Mouse (Mus musculus) CH12.LX (cell line): ENCODE results near the gene Gpr137. TPM values are rescaled to one million over a fixed set of nuclear protein-coding genes. Genes with fewer than 3 reads are reported as not detected.

ENCODE experiments used
- DNase-seq: peaks from one replicate; pipeline ENCODE4 v3.0.0-alpha.2; 2013; ENCODE audit errors: extremely low read depth
- H3K27ac ChIP-seq: 2 replicates; pipeline ENCODE4 v1.5.1; 2012; ENCODE audit warnings: low read depth, mild to moderate bottlenecking, control low read depth, moderate library complexity; ENCODE audit not compliant: insufficient read depth
- H3K27me3 ChIP-seq: replicated peaks from 2 replicates; pipeline ENCODE3; 2012; ENCODE audit warnings: inconsistent platforms
- H3K36me3 ChIP-seq, 2 experiments: replicated peaks in 1 of 2; 2 replicates each; pipeline versions ENCODE3 to v1.6.1; 2012; ENCODE audit warnings: inconsistent platforms in 1 of 2, low read length in 1 of 2, mild to moderate bottlenecking in 1 of 2, mixed read lengths in 1 of 2, moderate library complexity in 1 of 2; ENCODE audit not compliant: control insufficient read depth in 1 of 2, insufficient read depth in 1 of 2
- H3K4me1 ChIP-seq, 2 experiments: 2 replicates each; pipeline ENCODE4 v1.6.1; 2012; ENCODE audit warnings: inconsistent platforms in 1 of 2, moderate library complexity in 1 of 2; ENCODE audit not compliant: insufficient read depth in 2 of 2, control insufficient read depth in 1 of 2
- H3K4me2 ChIP-seq: 2 replicates; pipeline ENCODE4 v1.6.1; 2012; ENCODE audit warnings: low read depth, mild to moderate bottlenecking, control low read depth; ENCODE audit not compliant: poor library complexity, insufficient read depth, severe bottlenecking
- H3K4me3 ChIP-seq, 3 experiments: fragments of 150-350 bp in 1 of 3; sonication (generic) in 1 of 3; replicated peaks in 1 of 3; 2 replicates each; pipeline versions ENCODE3 to v1.5.1; 2011 to 2012; ENCODE audit warnings: low read depth in 2 of 3, low read length in 2 of 3, mild to moderate bottlenecking in 2 of 3, moderate library complexity in 2 of 3, control low read depth in 1 of 3, improper control_type of control experiment in 1 of 3, inconsistent platforms in 1 of 3, mixed read lengths in 1 of 3; ENCODE audit not compliant: poor library complexity in 1 of 3
- H3K79me2 ChIP-seq: replicated peaks from 2 replicates; pipeline ENCODE4 v1.6.1; 2012; ENCODE audit warnings: mild to moderate bottlenecking, moderate library complexity; ENCODE audit not compliant: control insufficient read depth, poor library complexity, insufficient read depth, severe bottlenecking; ENCODE audit errors: extremely low read depth
- H3K9ac ChIP-seq: 2 replicates; pipeline ENCODE4 v1.6.1; 2012; ENCODE audit warnings: low read depth, mild to moderate bottlenecking, control low read depth, moderate library complexity; ENCODE audit not compliant: insufficient read depth
- H3K9me3 ChIP-seq: replicated peaks from 2 replicates; pipeline ENCODE3; 2012; ENCODE audit warnings: low read length, inconsistent platforms, mixed read lengths
- CTCF ChIP-seq, 2 experiments: IDR thresholded peaks in 1 of 2; conservative IDR thresholded peaks in 1 of 2; 2 replicates each; pipeline ENCODE4 v1.5.1; 2011 to 2012; ENCODE audit warnings: low read depth in 2 of 2, low read length in 2 of 2, improper control_type of control experiment in 1 of 2, inconsistent platforms in 1 of 2, mild to moderate bottlenecking in 1 of 2, moderate library complexity in 1 of 2
- E2F4 ChIP-seq: IDR thresholded peaks from 2 replicates; pipeline ENCODE4 v1.6.1; 2011; ENCODE audit warnings: low read depth, low read length, improper control_type of control experiment; ENCODE audit not compliant: insufficient replicate concordance
- ELF1 ChIP-seq: IDR thresholded peaks from 2 replicates; pipeline ENCODE4 v1.6.1; 2014; ENCODE audit warnings: low read depth, mild to moderate bottlenecking, inconsistent platforms, low read length, improper control_type of control experiment
- HCFC1 ChIP-seq: IDR thresholded peaks from 2 replicates; pipeline ENCODE4 v1.6.1; 2012; ENCODE audit warnings: low read depth, mild to moderate bottlenecking, inconsistent platforms, low read length, improper control_type of control experiment
- IRF4 ChIP-seq: IDR thresholded peaks from 2 replicates; pipeline ENCODE4 v1.6.1; 2014; ENCODE audit warnings: low read depth, mild to moderate bottlenecking, inconsistent platforms, low read length, improper control_type of control experiment
- JUN ChIP-seq: IDR thresholded peaks from 2 replicates; pipeline ENCODE4 v1.6.1; 2011; ENCODE audit warnings: low read depth, mild to moderate bottlenecking, low read length, improper control_type of control experiment, moderate library complexity; ENCODE audit not compliant: insufficient read depth
- JUND ChIP-seq: conservative IDR thresholded peaks from 2 replicates; pipeline ENCODE4 v1.6.1; 2011; ENCODE audit warnings: low read depth, low read length, improper control_type of control experiment
- MAZ ChIP-seq: IDR thresholded peaks from 2 replicates; pipeline ENCODE4 v1.6.1; 2012; ENCODE audit warnings: low read depth, mild to moderate bottlenecking, inconsistent platforms, low read length, improper control_type of control experiment, moderate library complexity
- MEF2A ChIP-seq: IDR thresholded peaks from 2 replicates; pipeline ENCODE4 v1.6.1; 2014; ENCODE audit warnings: low read depth, mild to moderate bottlenecking, inconsistent platforms, low read length, improper control_type of control experiment, borderline replicate concordance
- MXI1 ChIP-seq: IDR thresholded peaks from 2 replicates; pipeline ENCODE4 v1.6.1; 2011; ENCODE audit warnings: mild to moderate bottlenecking, low read depth, low read length, improper control_type of control experiment
- NRF1 ChIP-seq: IDR thresholded peaks from 2 replicates; pipeline ENCODE4 v1.6.1; 2014; ENCODE audit warnings: low read depth, mild to moderate bottlenecking, inconsistent platforms, low read length, improper control_type of control experiment, moderate library complexity
- PAX5 ChIP-seq: IDR thresholded peaks from 2 replicates; pipeline ENCODE4 v1.6.1; 2012; ENCODE audit warnings: low read length, inconsistent platforms, mixed read lengths
- POLR2A ChIP-seq: IDR thresholded peaks from 2 replicates; pipeline ENCODE4 v1.6.1; 2011; ENCODE audit warnings: low read depth, mild to moderate bottlenecking, improper control_type of control experiment, low read length
- POLR2AphosphoS2 ChIP-seq: IDR thresholded peaks from 2 replicates; pipeline ENCODE4 v1.6.1; 2011; ENCODE audit warnings: low read depth, low read length, improper control_type of control experiment
- RAD21 ChIP-seq: IDR thresholded peaks from 2 replicates; pipeline ENCODE4 v1.6.1; 2011; ENCODE audit warnings: low read depth, mild to moderate bottlenecking, low read length, improper control_type of control experiment, moderate library complexity
- SIN3A ChIP-seq: IDR thresholded peaks from 2 replicates; pipeline ENCODE4 v1.6.1; 2012; ENCODE audit warnings: low read length, improper control_type of control experiment, inconsistent platforms
- SMC3 ChIP-seq: IDR thresholded peaks from 2 replicates; pipeline ENCODE4 v1.6.1; 2011; ENCODE audit warnings: low read depth, low read length, improper control_type of control experiment
- TBP ChIP-seq: conservative IDR thresholded peaks from 2 replicates; pipeline ENCODE4 v1.6.1; 2011; ENCODE audit warnings: low read depth, low read length, improper control_type of control experiment
- TCF12 ChIP-seq: IDR thresholded peaks from 2 replicates; pipeline ENCODE4 v1.6.1; 2014; ENCODE audit warnings: low read depth, mild to moderate bottlenecking, inconsistent platforms, low read length, improper control_type of control experiment
- UBTF ChIP-seq: IDR thresholded peaks from 2 replicates; pipeline ENCODE4 v1.6.1; 2012; ENCODE audit warnings: low read depth, mild to moderate bottlenecking, inconsistent platforms, low read length, improper control_type of control experiment, moderate library complexity
- USF2 ChIP-seq: conservative IDR thresholded peaks from 2 replicates; pipeline ENCODE4 v1.6.1; 2011; ENCODE audit warnings: low read depth, low read length, improper control_type of control experiment
- ZC3H11A ChIP-seq: IDR thresholded peaks from 2 replicates; pipeline ENCODE4 v1.6.1; 2012; ENCODE audit warnings: low read depth, mild to moderate bottlenecking, inconsistent platforms, low read length, improper control_type of control experiment
- dilution Hi-C: fragments of 300-500 bp; cut with MboI; formaldehyde crosslinking; loops from 2 replicates; pipeline ENCODE4 v1.14.3; 2020; ENCODE audit warnings: low sequenced_read_pairs; ENCODE audit not compliant: extremely low pct_unique_long_range_greater_than_20kb, extremely low pct_ligation_motif_present
- in situ Hi-C: fragments of 300-500 bp; cut with MboI; formaldehyde crosslinking; loops from 3 replicates; pipeline ENCODE4 v1.14.3; 2019; ENCODE audit warnings: low sequenced_read_pairs, low pct_ligation_motif_present, low pct_unique_long_range_greater_than_20kb, mixed read lengths
- polyA plus RNA-seq: library from polyadenylated mRNA; unstranded; fragments of >175 nt; gene quantifications from 2 replicates; pipeline ENCODE4 v1.2.1, GENCODE M21; 2012; ENCODE audit warnings: low read depth; ENCODE audit not compliant: insufficient read length
- total RNA-seq, 2 experiments: library from RNA; depleted of rRNA; stranded (reverse); fragments of 300-350 nt in 1 of 2; fragments of >200 nt in 1 of 2; gene quantifications; 2 replicates each; pipeline ENCODE4 v1.2.3; 2012 to 2014

The Gpr137 gene
- total and polyA plus RNA-seq, 3 experiments: 8.8 to 18.1 (median 14.4) TPM

- peak; percentile 92 for TF ChIP-seq MAZ
Measured at GRCm38 (mm10) chr19:6921647-6922567, 20.4 kb downstream of the Gpr137 start, which contains the start of gene Esrra (continued).

GRCm38 (mm10) chr19:6920741-6921636 is 21.3 kb downstream of the Gpr137 start:
- dilution Hi-C loops: no loop called here
- H3K4me3 ChIP-seq: peak overlapping the region; percentile 74 to 90 (median 78)
- H3K4me2 ChIP-seq: peak overlapping the region; percentile 80
- TF ChIP-seq SIN3A (peak; percentile 59; the same call in 1 of the 2 replicates), ELF1 (peak; percentile 71), IRF4 (no peak), PAX5 (no peak), POLR2A (peak; percentile 46; the same call in 1 of the 2 replicates), MXI1 (0 out of 2 replicates have a peak, but pooled peaks have one; percentile 16), HCFC1 (0 out of 2 replicates have a peak, but pooled peaks have one; percentile 23), CTCF (conservative IDR thresholded peaks at IDR 0.05 in 1 of 2, IDR thresholded peaks at IDR 0.05 in 1 of 2; ENCODE audit: low read depth in 2 of 2, low read length in 2 of 2) (peak in 1 of 2 experiments; percentile 31; a peak in 2 of 4 replicates), USF2 (no peak)
- peak overlapping the region; percentile 81 for H3K9ac ChIP-seq
- DNase-seq: peak; percentile 56
- H3K4me1 ChIP-seq: peaks cover 11 to 32% of the 10 kb centered on the region in 2 experiments
- H3K36me3 ChIP-seq: peaks cover 0 to 33% of the 10 kb centered on the region in 2 experiments
- peak overlapping the region; percentile 21; the same call in 1 of the 2 replicates for H3K27ac ChIP-seq
- 0 out of 2 replicates have a peak, but pooled peaks cover 3% of the 10 kb centered on the region for H3K79me2 ChIP-seq
- in situ Hi-C loops: loop anchor here (5.0 kb wide), 1 partner anchor 49 kb away; no protein-coding TSS in a partner anchor
- no peaks in the 10 kb centered on the region for H3K9me3 ChIP-seq
- H3K27me3 ChIP-seq: peaks cover 3% of the 10 kb centered on the region

DNA sequence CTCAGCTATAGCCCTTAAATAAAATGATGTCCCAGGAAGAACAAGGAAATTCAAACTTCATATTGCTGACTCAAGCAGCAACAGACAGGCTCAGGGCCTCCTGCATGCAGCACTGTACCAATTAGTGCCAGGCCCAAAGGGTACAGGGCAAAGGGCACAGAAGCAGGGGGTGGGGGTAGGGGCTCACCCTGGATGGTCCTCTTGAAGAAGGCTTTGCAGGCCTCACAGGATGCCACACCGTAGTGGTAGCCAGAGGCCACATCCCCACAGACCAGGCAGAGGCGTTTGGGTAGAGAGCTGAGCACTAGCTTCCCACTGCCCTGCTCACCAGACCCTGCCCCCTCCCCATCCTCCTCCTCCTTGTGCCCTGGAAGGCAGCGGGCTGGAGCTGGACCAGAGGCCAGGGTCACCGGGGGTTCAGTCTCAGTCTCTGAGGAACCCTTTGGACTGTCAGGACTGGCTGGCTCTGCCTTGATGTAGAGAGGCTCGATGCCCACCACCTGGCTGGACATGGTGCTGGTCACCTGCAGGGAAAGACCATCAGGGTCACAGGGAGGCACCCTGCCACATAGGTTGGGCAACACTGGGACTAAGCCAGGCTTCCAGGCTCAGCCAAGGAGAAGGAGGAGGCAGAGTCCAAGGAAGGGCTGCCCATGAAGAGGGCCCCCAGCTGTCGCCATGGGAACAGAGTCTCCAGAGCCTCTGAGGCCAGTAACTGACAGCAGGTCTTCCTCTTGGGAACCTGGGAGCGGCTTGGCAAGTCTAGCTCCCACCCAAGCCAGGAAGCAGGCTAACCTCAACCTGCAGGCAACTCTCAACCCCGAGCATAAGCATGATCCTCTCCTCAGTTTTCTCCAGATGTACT is 22.2 kb downstream of the Gpr137 start:
- no peak for DNase-seq
- peak overlapping the region; percentile 80 for H3K4me2 ChIP-seq
- 0 out of 2 replicates have a peak, but pooled peaks cover 3% of the 10 kb centered on the region for H3K79me2 ChIP-seq
- in situ Hi-C loops (loop anchor here (5.0 kb wide), 1 partner anchor 48 kb away; no protein-coding TSS in a partner anchor), dilution Hi-C loops (no loop called here)
- peaks cover 0 to 42% of the 10 kb centered on the region in 2 experiments for H3K36me3 ChIP-seq
- no peak overlapping the region for H3K27ac ChIP-seq
- H3K9ac ChIP-seq: peak overlapping the region; percentile 81
- H3K4me1 ChIP-seq: peaks cover 11 to 32% of the 10 kb centered on the region in 2 experiments
- TF ChIP-seq RAD21 (no peak), JUN (no peak), UBTF (no peak), POLR2AphosphoS2 (no peak), PAX5 (no peak), ZC3H11A (no peak), MEF2A (no peak), SMC3 (no peak), JUND (no peak), TCF12 (no peak), TBP (no peak), ELF1 (no peak), NRF1 (no peak), E2F4 (no peak)
- H3K9me3 ChIP-seq: no peaks in the 10 kb centered on the region
- peaks cover 3% of the 10 kb centered on the region for H3K27me3 ChIP-seq
- H3K4me3 ChIP-seq: peak overlapping the region in 2 of 3 experiments; percentile 74 to 90
